Mouse (Mus musculus) stomach, embryonic 15.5 days (tissue): ENCODE results near the gene Mcat. TPM values are rescaled to one million over a fixed set of nuclear protein-coding genes. Genes with fewer than 3 reads are reported as not detected.
"Not testable (repeated sequence)": the region's sequence is repeated elsewhere in the genome, so short reads cannot be mapped to it uniquely, and the experiment has no call there.

Source experiments
- ATAC-seq: fragments of 200-750 bp; cut with Nextera tagmentation; 2 replicates; pipeline ENCODE4 v1.8.0; 2017; ENCODE audit warnings: low read depth, moderate number of reproducible peaks, moderate TSS enrichment; ENCODE audit not compliant: insufficient read depth, low FRiP score
- H3K27ac ChIP-seq: fragments of 300-500 bp; sonication (generic); 2 replicates; pipeline ENCODE4 v1.5.1; 2015; ENCODE audit warnings: mild to moderate bottlenecking, inconsistent platforms
- H3K27me3 ChIP-seq: fragments of 300-500 bp; sonication (generic); replicated peaks from 2 replicates; pipeline ENCODE4 v1.6.1; 2015; ENCODE audit warnings: inconsistent platforms
- H3K36me3 ChIP-seq: fragments of 300-500 bp; sonication (generic); 2 replicates; pipeline ENCODE4 v1.6.1; 2015; ENCODE audit warnings: inconsistent platforms
- H3K4me1 ChIP-seq: fragments of 300-500 bp; sonication (generic); 2 replicates; pipeline ENCODE4 v1.6.1; 2015; ENCODE audit warnings: inconsistent platforms
- H3K4me2 ChIP-seq: fragments of 300-500 bp; sonication (generic); 2 replicates; pipeline ENCODE4 v1.6.1; 2015; ENCODE audit warnings: mild to moderate bottlenecking, inconsistent platforms
- H3K4me3 ChIP-seq: fragments of 300-500 bp; sonication (generic); replicated peaks from 2 replicates; pipeline ENCODE4 v1.5.1; 2015; ENCODE audit warnings: inconsistent platforms
- H3K9ac ChIP-seq: fragments of 300-500 bp; sonication (generic); 2 replicates; pipeline ENCODE4 v1.6.1; 2015; ENCODE audit warnings: inconsistent platforms
- H3K9me3 ChIP-seq: fragments of 300-500 bp; sonication (generic); 2 replicates; pipeline ENCODE4 v1.6.1; 2016; ENCODE audit warnings: inconsistent platforms
- WGBS: fragments of 180-500 bp; shearing (Covaris S2); methylation state at CpG from one replicate; pipeline ENCODE4 v1.1.7; 2015; 5-methylcytosine and 5-hydroxymethylcytosine counted together
- polyA plus RNA-seq: library from polyadenylated mRNA; unstranded; fragments of >200 nt; fragmentation: Nextera tagmentation; extraction: Ambion mirVana; gene quantifications from 2 replicates; pipeline ENCODE4 v1.2.1, GENCODE M21; 2015

Gene Mcat
- polyA plus RNA-seq, 1 experiment from 2014 or later: 35.4 TPM

DNA sequence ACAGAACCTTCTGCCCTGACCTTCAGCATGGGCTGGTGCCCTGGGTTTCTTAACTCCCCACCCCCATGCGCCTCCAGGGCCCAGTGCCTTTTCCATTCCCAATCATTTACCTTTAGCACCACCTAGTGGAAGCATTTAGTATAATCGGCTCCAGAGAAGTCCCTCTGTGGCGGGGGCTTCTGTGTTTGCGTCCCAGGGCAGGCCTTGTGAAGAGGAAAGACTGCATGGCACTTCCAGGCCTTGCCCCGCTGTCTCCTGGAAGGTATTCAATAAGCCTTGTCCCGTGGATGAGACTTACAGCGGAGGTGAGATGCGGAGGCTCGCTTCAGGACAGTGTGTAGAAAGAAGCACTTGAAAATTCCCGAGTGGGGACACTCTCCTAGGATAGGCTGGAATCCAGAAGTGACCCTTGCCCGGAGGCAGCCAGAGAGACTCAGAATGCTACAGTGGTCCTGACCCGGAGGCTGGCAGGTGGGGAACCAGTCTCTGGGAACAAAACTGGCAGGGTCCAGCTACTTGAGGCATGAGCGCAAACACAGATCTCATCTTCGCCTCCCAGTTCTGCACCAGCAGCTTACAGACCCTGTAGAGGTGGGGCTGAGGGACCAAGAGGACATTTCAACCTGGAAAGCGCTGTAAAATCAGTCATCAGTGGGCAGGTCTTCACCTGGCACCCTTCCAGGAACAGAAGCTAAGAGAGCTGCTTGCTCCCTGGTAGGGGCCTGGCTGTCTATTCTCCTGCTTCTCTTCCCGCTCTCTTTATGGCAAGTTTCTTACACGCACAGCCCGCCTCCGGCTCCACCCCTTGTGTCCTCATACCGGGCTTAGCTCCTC, 45.2 kb downstream of the Mcat start:
- H3K9ac ChIP-seq: no peak overlapping the region
- H3K4me3 ChIP-seq: no peak overlapping the region
- WGBS: 30% methylated on average over 20 of the region's 20 CpGs
- ATAC-seq: peak; percentile 27; the same call in 1 of the 2 replicates
- no peaks in the 10 kb centered on the region for H3K27me3 ChIP-seq
- H3K27ac ChIP-seq: no peak overlapping the region
- H3K9me3 ChIP-seq: no peaks in the 10 kb centered on the region
- no peaks in the 10 kb centered on the region for H3K36me3 ChIP-seq
- H3K4me2 ChIP-seq: peak overlapping the region; percentile 32; the same call in 1 of the 2 replicates
- H3K4me1 ChIP-seq: peaks cover 12% of the 10 kb centered on the region

DNA sequence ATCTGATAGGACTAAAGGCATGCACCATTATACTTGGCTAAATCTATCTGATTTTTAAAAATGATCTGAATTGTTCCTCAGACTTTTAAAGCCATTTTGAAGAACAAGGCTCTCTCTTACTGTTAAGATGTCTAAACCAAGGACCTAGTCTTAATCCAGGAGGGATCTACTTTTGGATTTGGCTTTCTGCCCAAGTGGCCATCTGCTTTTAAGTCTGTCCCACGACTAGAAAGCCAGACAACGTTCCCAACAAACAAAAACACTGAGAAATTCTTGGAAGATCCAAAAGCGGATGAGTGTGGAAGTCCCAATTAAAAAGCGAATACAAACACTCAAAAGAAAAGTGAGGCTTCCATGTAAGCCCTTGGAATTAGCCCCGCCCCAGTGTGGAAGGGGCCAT, 48.6 kb downstream of the Mcat start:
- no peak overlapping the region for H3K9ac ChIP-seq
- no peak overlapping the region for H3K27ac ChIP-seq
- H3K27me3 ChIP-seq: no peaks in the 10 kb centered on the region
- no peaks in the 10 kb centered on the region for H3K36me3 ChIP-seq
- no peak overlapping the region for H3K4me2 ChIP-seq
- peaks cover 11% of the 10 kb centered on the region; the same call in 1 of the 2 replicates for H3K4me1 ChIP-seq
- no peaks in the 10 kb centered on the region for H3K9me3 ChIP-seq
- WGBS: 60% methylated on average over 5 of the region's 5 CpGs
- no peak overlapping the region for H3K4me3 ChIP-seq
- ATAC-seq: no peak

GRCm38 (mm10) chr15:83512489-83513281, 50.9 kb downstream of the Mcat start:
- no peak overlapping the region for H3K27ac ChIP-seq
- H3K4me1 ChIP-seq: peaks cover 3% of the 10 kb centered on the region; the same call in 1 of the 2 replicates
- no peak for ATAC-seq
- H3K4me3 ChIP-seq: no peak overlapping the region
- 67% methylated on average over 13 of the region's 13 CpGs for WGBS
- no peak overlapping the region for H3K9ac ChIP-seq
- H3K36me3 ChIP-seq: no peaks in the 10 kb centered on the region
- H3K27me3 ChIP-seq: no peaks in the 10 kb centered on the region
- H3K4me2 ChIP-seq: no peak overlapping the region
- no peaks in the 10 kb centered on the region for H3K9me3 ChIP-seq

DNA sequence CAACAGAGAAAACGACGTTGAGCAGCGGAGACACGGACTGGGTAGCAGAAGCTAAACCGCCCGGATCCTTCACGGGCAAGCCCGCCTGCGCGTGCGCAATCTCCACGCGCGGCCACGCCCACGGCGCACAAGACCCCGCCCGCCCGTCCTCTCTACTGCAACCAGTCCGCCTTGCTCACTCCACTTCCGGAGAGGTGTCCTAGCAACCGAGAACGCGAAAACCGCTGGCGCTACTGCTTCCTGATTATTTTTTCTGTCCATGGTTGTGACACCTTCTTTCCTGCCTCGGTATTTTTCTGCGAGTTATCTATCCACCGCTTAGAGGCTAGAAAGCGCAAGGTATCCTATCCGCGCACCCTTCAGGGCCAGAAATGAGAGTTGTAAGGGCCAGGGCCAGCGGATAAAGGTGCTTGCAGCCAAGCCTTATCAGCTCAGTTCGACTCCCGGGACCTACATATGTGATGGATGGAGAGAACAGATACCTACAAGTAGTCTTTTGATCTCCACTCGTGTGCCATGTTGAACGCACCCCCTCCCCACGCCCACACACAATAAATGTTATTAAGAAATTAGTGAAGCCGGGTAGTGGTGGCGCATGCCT, 52.7 kb downstream of the Mcat start, which contains the start of gene Ttll1:
Gene Ttll1 (minus strand): TSS at position 89 of the 601 bp plus-strand sequence.
- peak; percentile 91 for ATAC-seq
- WGBS: 9% methylated on average over 41 of the region's 41 CpGs
- H3K4me1 ChIP-seq: peaks cover 3% of the 10 kb centered on the region; the same call in 1 of the 2 replicates

DNA sequence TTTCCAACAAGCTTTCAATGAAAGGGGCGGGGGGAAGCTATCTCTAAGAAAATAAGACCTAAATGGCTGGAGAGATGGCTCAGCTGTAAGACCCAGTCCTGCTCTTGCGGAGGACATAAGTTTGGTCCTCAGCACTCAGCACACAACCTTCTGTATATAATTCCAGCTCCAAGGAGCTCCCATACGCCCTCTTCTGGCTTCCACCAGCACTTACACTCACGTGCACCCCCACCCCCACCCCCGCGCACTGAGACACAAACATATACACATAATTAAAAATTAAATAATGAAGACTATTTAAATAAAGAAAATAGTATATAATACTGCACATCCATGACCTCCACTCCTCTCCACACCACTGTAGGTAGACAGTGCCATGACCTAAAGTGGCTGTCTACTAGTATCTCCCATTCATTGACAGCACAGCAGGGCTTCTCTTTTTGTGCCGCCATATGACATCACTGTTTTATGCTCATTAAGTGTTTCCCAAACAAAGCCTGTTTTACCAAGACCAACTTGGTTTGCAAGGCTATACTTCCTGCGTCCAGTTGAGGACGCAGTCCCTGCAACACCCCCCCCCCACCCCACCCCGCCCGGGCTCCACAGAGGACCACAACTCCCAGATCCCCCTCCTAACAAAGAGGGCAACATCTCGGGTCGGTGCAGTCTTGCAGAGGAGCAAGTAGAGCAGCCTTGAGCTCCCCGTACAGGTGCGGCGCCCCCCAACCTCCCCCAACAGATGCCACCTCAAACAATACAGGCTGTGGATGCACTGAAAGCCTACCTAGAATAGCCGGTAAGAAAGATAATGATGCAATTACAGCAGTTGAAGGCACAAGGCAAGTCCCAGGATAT, 53.4 kb downstream of the Mcat start:
- H3K4me1 ChIP-seq: peaks cover 3% of the 10 kb centered on the region; the same call in 1 of the 2 replicates
- no peaks in the 10 kb centered on the region for H3K27me3 ChIP-seq
- peak; percentile 63 for ATAC-seq
- no peaks in the 10 kb centered on the region for H3K36me3 ChIP-seq
- H3K27ac ChIP-seq: peak overlapping the region; percentile 70
- H3K9me3 ChIP-seq: no peaks in the 10 kb centered on the region
- H3K9ac ChIP-seq: peak overlapping the region; percentile 1; the same call in 1 of the 2 replicates
- peak overlapping the region; percentile 54 for H3K4me3 ChIP-seq
- peak overlapping the region; percentile 81 for H3K4me2 ChIP-seq
- WGBS: 25% methylated on average over 17 of the region's 17 CpGs

More for the DNA sequence above, 52.7 kb downstream of the Mcat start, which contains the start of gene Ttll1:
- no peaks in the 10 kb centered on the region for H3K9me3 ChIP-seq
- H3K27ac ChIP-seq: peak within 1 kb of the TSS; percentile 70
- peak within 1 kb of the TSS; percentile 81 for H3K4me2 ChIP-seq
- H3K36me3 ChIP-seq: no peaks in the 10 kb centered on the region
- peak within 1 kb of the TSS; percentile 1; the same call in 1 of the 2 replicates for H3K9ac ChIP-seq
- H3K4me3 ChIP-seq: peak within 1 kb of the TSS; percentile 54
- H3K27me3 ChIP-seq: no peaks in the 10 kb centered on the region

- not testable (repeated sequence) for H3K4me2 ChIP-seq, H3K36me3 ChIP-seq, H3K4me3 ChIP-seq, H3K27ac ChIP-seq, H3K4me1 ChIP-seq, H3K9me3 ChIP-seq, ATAC-seq, H3K27me3 ChIP-seq, H3K9ac ChIP-seq
- WGBS: 72% methylated on average over 6 of the region's 6 CpGs
Observed at GRCm38 (mm10) chr15:83501483-83501882, 62.1 kb downstream of the Mcat start.

GRCm38 (mm10) chr15:83500352-83500751, 63.2 kb downstream of the Mcat start:
- H3K4me1 ChIP-seq: no peaks in the 10 kb centered on the region
- H3K4me3 ChIP-seq: no peak overlapping the region
- H3K27me3 ChIP-seq: no peaks in the 10 kb centered on the region
- no peak for ATAC-seq
- no peak overlapping the region for H3K4me2 ChIP-seq
- H3K36me3 ChIP-seq: peaks cover 11% of the 10 kb centered on the region
- no peak overlapping the region for H3K27ac ChIP-seq
- 49% methylated on average over 3 of the region's 3 CpGs for WGBS
- H3K9ac ChIP-seq: no peak overlapping the region
- no peaks in the 10 kb centered on the region for H3K9me3 ChIP-seq

DNA sequence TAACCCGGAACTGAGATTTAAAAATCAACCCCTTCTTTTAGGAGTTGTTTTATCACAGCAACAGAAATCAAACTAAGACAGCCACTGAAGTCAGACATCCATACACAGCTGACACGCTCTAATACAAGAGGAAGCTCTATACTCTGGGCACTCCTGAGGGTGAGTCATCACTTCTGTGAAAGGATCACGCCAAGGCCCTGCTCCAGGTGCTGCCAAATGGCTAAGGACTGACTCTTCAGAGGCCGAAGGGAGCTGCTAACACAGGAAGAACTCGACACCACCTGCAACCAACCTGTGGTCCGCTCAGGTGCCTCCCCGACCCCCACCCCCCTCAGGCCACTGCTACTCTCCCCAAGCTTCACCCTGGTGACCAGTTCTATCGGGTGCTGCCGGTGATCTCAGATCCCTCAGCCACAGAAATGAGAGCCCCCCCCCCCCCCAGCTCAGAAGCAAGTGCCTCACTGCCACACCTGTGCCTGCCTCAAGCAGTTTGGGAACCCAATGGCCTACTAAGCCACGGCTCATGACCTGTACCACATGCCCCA, 64.3 kb downstream of the Mcat start:
- 86% methylated on average over 10 of the region's 10 CpGs for WGBS

GRCm38 (mm10) chr15:83497299-83497698, 66.3 kb downstream of the Mcat start:
- Histone ChIP-seq H3K27me3 (no peaks in the 10 kb centered on the region), H3K4me3 (no peak overlapping the region), H3K4me2 (no peak overlapping the region), H3K27ac (no peak overlapping the region), H3K9me3 (no peaks in the 10 kb centered on the region), H3K9ac (no peak overlapping the region), H3K36me3 (peaks cover 16% of the 10 kb centered on the region), H3K4me1 (no peaks in the 10 kb centered on the region)
- no peak for ATAC-seq
- WGBS: 88% methylated on average over 6 of the region's 6 CpGs

More for the DNA sequence above, 64.3 kb downstream of the Mcat start:
- no peak for ATAC-seq
- no peak overlapping the region for H3K4me2 ChIP-seq
- H3K4me1 ChIP-seq: no peaks in the 10 kb centered on the region
- no peak overlapping the region for H3K4me3 ChIP-seq
- no peaks in the 10 kb centered on the region for H3K9me3 ChIP-seq
- H3K27me3 ChIP-seq: no peaks in the 10 kb centered on the region
- no peak overlapping the region for H3K9ac ChIP-seq
- H3K27ac ChIP-seq: no peak overlapping the region
- peaks cover 14% of the 10 kb centered on the region for H3K36me3 ChIP-seq
